Mouse (Mus musculus): ENCODE data around the gene 1700088E04Rik. TPM values are rescaled to one million over a fixed set of nuclear protein-coding genes. Genes with fewer than 3 reads are reported as not detected.
A peak's percentile ranks its signal among the peaks of the same experiment; 100 is the strongest.

1700088E04Rik gene
- polyA plus RNA-seq, 1 experiment from 2014 or later: 4.2 TPM

- Histone ChIP-seq H3K27me3 (replicated peaks; ENCODE audit: control insufficient read depth, insufficient read depth, low read length) (no peaks in the 10 kb centered on the region), H3K4me3 (ENCODE audit: low read length) (no peak overlapping the region), H3K9me3 (ENCODE audit: control insufficient read depth, low read length) (no peaks in the 10 kb centered on the region), H3K4me1 (ENCODE audit: control insufficient read depth, insufficient read depth, low read length) (peaks cover 31% of the 10 kb centered on the region), H3K27ac (ENCODE audit: low read length) (peak overlapping the region; percentile 49; the same call in 1 of the 2 replicates), H3K9ac (ENCODE audit: low read depth, low read length) (no peak overlapping the region), H3K36me3 (ENCODE audit: control insufficient read depth, insufficient read depth, low read length) (no peaks in the 10 kb centered on the region), H3K4me2 (ENCODE audit: low read depth, low read length) (no peak overlapping the region)
- ATAC-seq: no peak
- WGBS: 59% methylated on average over 7 of the region's 7 CpGs
Measured at GRCm38 (mm10) chr15:79098868-79099267, 42.2 kb downstream of the 1700088E04Rik start.

- Histone ChIP-seq H3K9me3 (ENCODE audit: control insufficient read depth, low read length) (no peaks in the 10 kb centered on the region), H3K9ac (ENCODE audit: low read depth, low read length) (peak overlapping the region; percentile 27; the same call in 1 of the 2 replicates), H3K27me3 (replicated peaks; ENCODE audit: control insufficient read depth, insufficient read depth, low read length) (no peaks in the 10 kb centered on the region), H3K4me1 (ENCODE audit: control insufficient read depth, insufficient read depth, low read length) (peaks cover 31% of the 10 kb centered on the region), H3K4me2 (ENCODE audit: low read depth, low read length) (no peak overlapping the region), H3K27ac (ENCODE audit: low read length) (peak overlapping the region; percentile 29), H3K4me3 (ENCODE audit: low read length) (no peak overlapping the region), H3K36me3 (ENCODE audit: control insufficient read depth, insufficient read depth, low read length) (no peaks in the 10 kb centered on the region; the same call in 1 of the 2 replicates)
- WGBS: 66% methylated on average over 5 of the region's 5 CpGs
- ATAC-seq: no peak
Measured at GRCm38 (mm10) chr15:79098220-79098619, 42.8 kb downstream of the 1700088E04Rik start.

- ATAC-seq: peak; percentile 78
- 10% methylated on average over 6 of the region's 6 CpGs for WGBS
Measured at GRCm38 (mm10) chr15:79097611-79098025, 43.4 kb downstream of the 1700088E04Rik start.

GRCm38 (mm10) chr15:79097135-79097534 lies 43.9 kb downstream of the 1700088E04Rik start:
- Histone ChIP-seq H3K27ac (ENCODE audit: low read length) (peak overlapping the region; percentile 29), H3K4me1 (ENCODE audit: control insufficient read depth, insufficient read depth, low read length) (peaks cover 31% of the 10 kb centered on the region), H3K4me3 (ENCODE audit: low read length) (no peak overlapping the region), H3K4me2 (ENCODE audit: low read depth, low read length) (no peak overlapping the region), H3K36me3 (ENCODE audit: control insufficient read depth, insufficient read depth, low read length) (no peaks in the 10 kb centered on the region; the same call in 1 of the 2 replicates), H3K9ac (ENCODE audit: low read depth, low read length) (peak overlapping the region; percentile 5), H3K9me3 (ENCODE audit: control insufficient read depth, low read length) (no peaks in the 10 kb centered on the region), H3K27me3 (replicated peaks; ENCODE audit: control insufficient read depth, insufficient read depth, low read length) (no peaks in the 10 kb centered on the region)
- no peak for ATAC-seq
- 19% methylated on average over 2 of the region's 2 CpGs for WGBS

More at GRCm38 (mm10) chr15:79097611-79098025, 43.4 kb downstream of the 1700088E04Rik start:
- no peak overlapping the region for H3K4me2 ChIP-seq (ENCODE audit: low read depth, low read length)
- H3K27ac ChIP-seq (ENCODE audit: low read length): peak overlapping the region; percentile 29
- H3K9me3 ChIP-seq (ENCODE audit: control insufficient read depth, low read length): no peaks in the 10 kb centered on the region
- peak overlapping the region; percentile 5 for H3K9ac ChIP-seq (ENCODE audit: low read depth, low read length)
- H3K36me3 ChIP-seq (ENCODE audit: control insufficient read depth, insufficient read depth, low read length): no peaks in the 10 kb centered on the region; the same call in 1 of the 2 replicates
- H3K4me3 ChIP-seq (ENCODE audit: low read length): no peak overlapping the region
- H3K4me1 ChIP-seq (ENCODE audit: control insufficient read depth, insufficient read depth, low read length): peaks cover 31% of the 10 kb centered on the region
- H3K27me3 ChIP-seq (replicated peaks; ENCODE audit: control insufficient read depth, insufficient read depth, low read length): no peaks in the 10 kb centered on the region

GRCm38 (mm10) chr15:79096556-79096955 lies 44.5 kb downstream of the 1700088E04Rik start:
- no peak overlapping the region for H3K4me3 ChIP-seq (ENCODE audit: low read length)
- H3K27ac ChIP-seq (ENCODE audit: low read length): 0 out of 2 replicates have a peak overlapping the region, but pooled peaks have one; percentile 46
- ATAC-seq: no peak
- no peak overlapping the region for H3K4me2 ChIP-seq (ENCODE audit: low read depth, low read length)
- H3K36me3 ChIP-seq (ENCODE audit: control insufficient read depth, insufficient read depth, low read length): no peaks in the 10 kb centered on the region; the same call in 1 of the 2 replicates
- peak overlapping the region; percentile 13; the same call in 1 of the 2 replicates for H3K9ac ChIP-seq (ENCODE audit: low read depth, low read length)
- peaks cover 31% of the 10 kb centered on the region for H3K4me1 ChIP-seq (ENCODE audit: control insufficient read depth, insufficient read depth, low read length)
- 63% methylated on average over 3 of the region's 3 CpGs for WGBS
- no peaks in the 10 kb centered on the region for H3K9me3 ChIP-seq (ENCODE audit: control insufficient read depth, low read length)
- no peaks in the 10 kb centered on the region for H3K27me3 ChIP-seq (replicated peaks; ENCODE audit: control insufficient read depth, insufficient read depth, low read length)

- no peak for ATAC-seq
- H3K27me3 ChIP-seq (replicated peaks; ENCODE audit: control insufficient read depth, insufficient read depth, low read length): no peaks in the 10 kb centered on the region
- H3K36me3 ChIP-seq (ENCODE audit: control insufficient read depth, insufficient read depth, low read length): peaks cover 2% of the 10 kb centered on the region; the same call in 1 of the 2 replicates
- 84% methylated on average over 5 of the region's 5 CpGs for WGBS
- no peak overlapping the region for H3K27ac ChIP-seq (ENCODE audit: low read length)
- no peak overlapping the region for H3K4me3 ChIP-seq (ENCODE audit: low read length)
- peaks cover 28% of the 10 kb centered on the region for H3K4me1 ChIP-seq (ENCODE audit: control insufficient read depth, insufficient read depth, low read length)
- no peak overlapping the region for H3K9ac ChIP-seq (ENCODE audit: low read depth, low read length)
- H3K9me3 ChIP-seq (ENCODE audit: control insufficient read depth, low read length): no peaks in the 10 kb centered on the region
- H3K4me2 ChIP-seq (ENCODE audit: low read depth, low read length): no peak overlapping the region
Measured at GRCm38 (mm10) chr15:79095483-79095882, 45.6 kb downstream of the 1700088E04Rik start.

- Histone ChIP-seq H3K4me2 (ENCODE audit: low read depth, low read length) (no peak overlapping the region), H3K4me3 (ENCODE audit: low read length) (no peak overlapping the region), H3K36me3 (ENCODE audit: control insufficient read depth, insufficient read depth, low read length) (peaks cover 11% of the 10 kb centered on the region), H3K4me1 (ENCODE audit: control insufficient read depth, insufficient read depth, low read length) (peaks cover 20% of the 10 kb centered on the region), H3K27ac (ENCODE audit: low read length) (peak overlapping the region; percentile 33), H3K9ac (ENCODE audit: low read depth, low read length) (no peak overlapping the region), H3K27me3 (replicated peaks; ENCODE audit: control insufficient read depth, insufficient read depth, low read length) (no peaks in the 10 kb centered on the region), H3K9me3 (ENCODE audit: control insufficient read depth, low read length) (no peaks in the 10 kb centered on the region)
- ATAC-seq: peak; percentile 65; the same call in 1 of the 2 replicates
- WGBS: 45% methylated on average over 7 of the region's 7 CpGs
Measured at GRCm38 (mm10) chr15:79093083-79093839, 47.8 kb downstream of the 1700088E04Rik start.

- no peak overlapping the region for H3K4me3 ChIP-seq (ENCODE audit: low read length)
- peaks cover 15% of the 10 kb centered on the region for H3K36me3 ChIP-seq (ENCODE audit: control insufficient read depth, insufficient read depth, low read length)
- peaks cover 12% of the 10 kb centered on the region; the same call in 1 of the 2 replicates for H3K4me1 ChIP-seq (ENCODE audit: control insufficient read depth, insufficient read depth, low read length)
- H3K9ac ChIP-seq (ENCODE audit: low read depth, low read length): no peak overlapping the region
- no peak overlapping the region for H3K4me2 ChIP-seq (ENCODE audit: low read depth, low read length)
- 76% methylated on average over 6 of the region's 6 CpGs for WGBS
- no peaks in the 10 kb centered on the region for H3K9me3 ChIP-seq (ENCODE audit: control insufficient read depth, low read length)
- no peaks in the 10 kb centered on the region for H3K27me3 ChIP-seq (replicated peaks; ENCODE audit: control insufficient read depth, insufficient read depth, low read length)
- ATAC-seq: no peak
- peak overlapping the region; percentile 10 for H3K27ac ChIP-seq (ENCODE audit: low read length)
Measured at GRCm38 (mm10) chr15:79092284-79092683, 48.8 kb downstream of the 1700088E04Rik start.

GRCm38 (mm10) chr15:79079567-79079966 lies 61.5 kb downstream of the 1700088E04Rik start:
- no peak for ATAC-seq
- H3K27me3 ChIP-seq (replicated peaks; ENCODE audit: control insufficient read depth, insufficient read depth, low read length): no peaks in the 10 kb centered on the region
- no peak overlapping the region for H3K9ac ChIP-seq (ENCODE audit: low read depth, low read length)
- H3K27ac ChIP-seq (ENCODE audit: low read length): no peak overlapping the region
- no peak overlapping the region for H3K4me3 ChIP-seq (ENCODE audit: low read length)
- H3K4me1 ChIP-seq (ENCODE audit: control insufficient read depth, insufficient read depth, low read length): peaks cover 12% of the 10 kb centered on the region
- 75% methylated on average over 7 of the region's 7 CpGs for WGBS
- H3K36me3 ChIP-seq (ENCODE audit: control insufficient read depth, insufficient read depth, low read length): peaks cover 33% of the 10 kb centered on the region
- H3K9me3 ChIP-seq (ENCODE audit: control insufficient read depth, low read length): no peaks in the 10 kb centered on the region
- no peak overlapping the region for H3K4me2 ChIP-seq (ENCODE audit: low read depth, low read length)

Measured in intestine, embryonic 16.5 days (tissue).